In genomic region chr4:96559781-96560180, GRCm38 (mm10) we compare ENCODE assay signal across 29 mouse cellular contexts. TPM values are rescaled to one million over a fixed set of nuclear protein-coding genes. Genes with fewer than 3 reads are reported as not detected.
A peak's percentile ranks its signal among the peaks of the same experiment; 100 is the strongest.
DNase-seq lines count a peak whose midpoint lies in the region; ATAC-seq and TF ChIP-seq lines count a peak whose summit lies in the region.
"Had no signal": no experiment of that assay in that cellular context is flagged by ENCODE, and none has a peak within 500 bp of the region (broad histone marks: within the 10 kb centered on the region; RNA-seq: fewer than 3 reads in every experiment).

No protein-coding gene starts in this region.

- H3K9me3 ChIP-seq in forebrain, embryonic 16.5 days (ENCODE audit: control insufficient read depth, low read length), result no peaks in the 10 kb centered on the region
- H3K9me3 ChIP-seq in forebrain, embryonic 15.5 days, result no peaks in the 10 kb centered on the region
- no peaks in the 10 kb centered on the region for H3K9me3 ChIP-seq in midbrain, embryonic 11.5 days (ENCODE audit: control insufficient read depth, low read length)
- no peaks in the 10 kb centered on the region for H3K9me3 ChIP-seq in midbrain, postnatal 0 days (ENCODE audit: low read length)
- H3K9me3 ChIP-seq: embryonic facial prominence, embryonic 13.5 days; embryonic facial prominence, embryonic 15.5 days; forebrain, embryonic 10.5 days had no signal

- H3K4me3 ChIP-seq in forebrain, embryonic 16.5 days (replicated peaks; ENCODE audit: low read length), result no peak overlapping the region
- no peak overlapping the region for H3K4me3 ChIP-seq in forebrain, embryonic 15.5 days
- H3K4me3 ChIP-seq in midbrain, embryonic 11.5 days (ENCODE audit: low read depth, low read length), result no peak overlapping the region
- no peak overlapping the region for H3K4me3 ChIP-seq in midbrain, postnatal 0 days (ENCODE audit: low read depth, low read length)
- H3K4me3 ChIP-seq in lung, adult 2 months (replicated peaks; ENCODE audit: extremely low read depth, low read depth, low read length), result no peak overlapping the region
- H3K4me3 ChIP-seq: embryonic facial prominence, embryonic 13.5 days; embryonic facial prominence, embryonic 15.5 days; erythroblast, embryonic 14.5 days; forebrain, embryonic 10.5 days had no signal

- no peak overlapping the region for H3K9ac ChIP-seq in forebrain, embryonic 16.5 days (replicated peaks; ENCODE audit: low read depth, low read length)
- H3K9ac ChIP-seq in forebrain, embryonic 15.5 days (replicated peaks), result no peak overlapping the region
- H3K9ac ChIP-seq in midbrain, embryonic 11.5 days (ENCODE audit: low read length), result no peak overlapping the region
- H3K9ac ChIP-seq in midbrain, postnatal 0 days (replicated peaks; ENCODE audit: low read length, poor library complexity, severe bottlenecking), result no peak overlapping the region
- H3K9ac ChIP-seq: embryonic facial prominence, embryonic 13.5 days; embryonic facial prominence, embryonic 15.5 days had no signal

- H3K27me3 ChIP-seq in forebrain, embryonic 16.5 days (replicated peaks; ENCODE audit: control insufficient read depth, insufficient read depth, low read length), result no peaks in the 10 kb centered on the region
- no peaks in the 10 kb centered on the region for H3K27me3 ChIP-seq in forebrain, embryonic 15.5 days
- no peaks in the 10 kb centered on the region for H3K27me3 ChIP-seq in midbrain, embryonic 11.5 days (ENCODE audit: control insufficient read depth, insufficient read depth, low read length)
- H3K27me3 ChIP-seq in midbrain, postnatal 0 days (ENCODE audit: insufficient read depth, low read length), result no peaks in the 10 kb centered on the region
- H3K27me3 ChIP-seq: embryonic facial prominence, embryonic 13.5 days; embryonic facial prominence, embryonic 15.5 days had no signal

- peak; percentile 19 for DNase-seq in midbrain, embryonic 11.5 days (ENCODE audit: low spot score, missing footprints)
- no peak for DNase-seq in midbrain, postnatal 0 days (ENCODE audit: low spot score)
- DNase-seq in Muller cell, postnatal 12 days (ENCODE audit: inconsistent ontology term), result peak; percentile 63
- DNase-seq in brain, adult 2 months (ENCODE audit: low read depth, low spot score), result peak; percentile 5
- no peak for DNase-seq in lung, adult 2 months
- DNase-seq: adrenal gland, adult 8-10 months; adrenal gland, postnatal 14 days; adrenal gland, postnatal 36 days; cerebellum, adult 11 months; cerebellum, adult 18-20 months; cerebellum, adult 8-10 months; cerebellum, adult 9-11 months; cerebellum, postnatal 14 days; cerebellum, postnatal 36 days; embryo, embryonic 11 days had no signal

- ATAC-seq in forebrain, embryonic 16.5 days, result peak; percentile 59; the same call in 1 of the 2 replicates
- ATAC-seq in forebrain, embryonic 15.5 days (replicated peaks), result no peak
- no peak for ATAC-seq in midbrain, embryonic 11.5 days (ENCODE audit: low FRiP score)
- ATAC-seq in midbrain, postnatal 0 days (ENCODE audit: low FRiP score), result no peak
- ATAC-seq: activated CD4-positive, CD25-positive, alpha-beta regulatory T cell, adult 4 months; Patski had no signal

- no peak for TF ChIP-seq POLR2A in lung, adult 2 months (IDR thresholded peaks at IDR 0.05; ENCODE audit: borderline replicate concordance, extremely low read depth, low read depth, low read length)

- H3K27ac ChIP-seq in forebrain, embryonic 16.5 days (ENCODE audit: low read length), result no peak overlapping the region
- no peak overlapping the region for H3K27ac ChIP-seq in forebrain, embryonic 15.5 days (replicated peaks)
- H3K27ac ChIP-seq in midbrain, embryonic 11.5 days (ENCODE audit: low read depth, low read length), result no peak overlapping the region
- H3K27ac ChIP-seq in midbrain, postnatal 0 days (ENCODE audit: low read depth, low read length), result no peak overlapping the region
- H3K27ac ChIP-seq: embryonic facial prominence, embryonic 13.5 days; embryonic facial prominence, embryonic 15.5 days; forebrain, embryonic 10.5 days had no signal

- no peak for TF ChIP-seq CTCF in midbrain, postnatal 0 days (IDR thresholded peaks at IDR 0.05)
- TF ChIP-seq CTCF in lung, adult 2 months (IDR thresholded peaks at IDR 0.05; ENCODE audit: insufficient read depth, low read length), result no peak

- WGBS in forebrain, embryonic 16.5 days, result 72% methylated on average over 1 of the region's 1 CpGs
- 79% methylated on average over 1 of the region's 1 CpGs for WGBS in forebrain, embryonic 15.5 days
- 89% methylated on average over 1 of the region's 1 CpGs for WGBS in midbrain, embryonic 11.5 days
- WGBS in midbrain, postnatal 0 days, result 72% methylated on average over 1 of the region's 1 CpGs
- 81% methylated on average over 1 of the region's 1 CpGs for WGBS in lung, adult 2 months

- H3K4me2 ChIP-seq in forebrain, embryonic 16.5 days (ENCODE audit: low read length), result no peak overlapping the region
- no peak overlapping the region for H3K4me2 ChIP-seq in forebrain, embryonic 15.5 days (replicated peaks)
- no peak overlapping the region for H3K4me2 ChIP-seq in midbrain, embryonic 11.5 days
- no peak overlapping the region for H3K4me2 ChIP-seq in midbrain, postnatal 0 days (ENCODE audit: low read depth, low read length, poor library complexity, severe bottlenecking)
- H3K4me2 ChIP-seq: embryonic facial prominence, embryonic 13.5 days; embryonic facial prominence, embryonic 15.5 days had no signal

- no peaks in the 10 kb centered on the region for H3K4me1 ChIP-seq in forebrain, embryonic 16.5 days (replicated peaks; ENCODE audit: control insufficient read depth, insufficient read depth, low read length)
- H3K4me1 ChIP-seq in forebrain, embryonic 15.5 days, result no peaks in the 10 kb centered on the region
- H3K4me1 ChIP-seq in midbrain, embryonic 11.5 days (ENCODE audit: control insufficient read depth, insufficient read depth, low read length), result no peaks in the 10 kb centered on the region
- no peaks in the 10 kb centered on the region for H3K4me1 ChIP-seq in midbrain, postnatal 0 days (ENCODE audit: insufficient read depth, low read length)
- H3K4me1 ChIP-seq in lung, adult 2 months (ENCODE audit: control insufficient read depth, insufficient read depth, low read length), result no peaks in the 10 kb centered on the region
- H3K4me1 ChIP-seq: embryonic facial prominence, embryonic 13.5 days; embryonic facial prominence, embryonic 15.5 days; forebrain, embryonic 10.5 days had no signal

- no peaks in the 10 kb centered on the region for H3K36me3 ChIP-seq in forebrain, embryonic 16.5 days (ENCODE audit: control insufficient read depth, insufficient read depth)
- no peaks in the 10 kb centered on the region for H3K36me3 ChIP-seq in forebrain, embryonic 15.5 days
- H3K36me3 ChIP-seq in midbrain, embryonic 11.5 days (ENCODE audit: control insufficient read depth, insufficient read depth, low read length), result no peaks in the 10 kb centered on the region
- H3K36me3 ChIP-seq in midbrain, postnatal 0 days (ENCODE audit: insufficient read depth, low read length), result no peaks in the 10 kb centered on the region
- H3K36me3 ChIP-seq: embryonic facial prominence, embryonic 13.5 days; embryonic facial prominence, embryonic 15.5 days; forebrain, embryonic 10.5 days had no signal

RNA-seq across cellular contexts. Expression of gene Cyp2j6, which starts 6.3 kb away (rescaled TPM):
- 4.6 and 4.8 TPM in 2 replicates for polyA plus RNA-seq in forebrain, embryonic 16.5 days (2015; fragmentation: Nextera tagmentation; extraction: Ambion mirVana)
- 3.6 and 3.8 TPM in 2 replicates for polyA plus RNA-seq in forebrain, embryonic 15.5 days (2015; fragmentation: Nextera tagmentation; extraction: Ambion mirVana)
- polyA plus RNA-seq in midbrain, embryonic 11.5 days (2014; fragmentation: Nextera tagmentation; extraction: Ambion mirVana), result 2.9 TPM in 2 replicates
- 9.5 and 9.6 TPM in 2 replicates for total RNA-seq in midbrain, postnatal 0 days (2014; rRNA removed)
- polyA plus RNA-seq in midbrain, postnatal 0 days (2015; fragmentation: Nextera tagmentation; extraction: Ambion mirVana), result 8.6 and 10.2 TPM in 2 replicates
- polyA plus RNA-seq in lung, adult 2 months (2012; rRNA removed), result 3.0 and 3.8 TPM in 2 replicates
- total RNA-seq: MEL had no signal
- polyA plus RNA-seq: activated CD4-positive, CD25-positive, alpha-beta regulatory T cell, adult 4 months; erythroblast, embryonic 14.5 days had no signal

RNA-seq across cellular contexts. Expression of gene Cyp2j9, which starts 31.6 kb away (rescaled TPM):
- polyA plus RNA-seq in forebrain, embryonic 16.5 days (2015; fragmentation: Nextera tagmentation; extraction: Ambion mirVana), result 3.4 and 4.1 TPM in 2 replicates
- 3.1 and 3.6 TPM in 2 replicates for polyA plus RNA-seq in forebrain, embryonic 15.5 days (2015; fragmentation: Nextera tagmentation; extraction: Ambion mirVana)
- polyA plus RNA-seq in midbrain, embryonic 11.5 days (2014; fragmentation: Nextera tagmentation; extraction: Ambion mirVana), result 0.94 and 0.98 TPM in 2 replicates
- 14.4 and 21.4 TPM in 2 replicates for total RNA-seq in midbrain, postnatal 0 days (2014; rRNA removed)
- polyA plus RNA-seq in midbrain, postnatal 0 days (2015; fragmentation: Nextera tagmentation; extraction: Ambion mirVana), result 12.8 and 18.1 TPM in 2 replicates
- polyA plus RNA-seq in lung, adult 2 months (2012; rRNA removed), result 5.0 and 7.2 TPM in 2 replicates
- total RNA-seq: MEL had no signal
- polyA plus RNA-seq: C2C12; erythroblast, embryonic 14.5 days had no signal

RNA-seq across cellular contexts. Expression of gene Cyp2j8, which starts 52.6 kb away (rescaled TPM):
- 0.16 TPM in 1 of 2 replicates, not detected in the other for polyA plus RNA-seq in forebrain, embryonic 16.5 days (2015; fragmentation: Nextera tagmentation; extraction: Ambion mirVana)
- not detected in 2 replicates for polyA plus RNA-seq in forebrain, embryonic 15.5 days (2015; fragmentation: Nextera tagmentation; extraction: Ambion mirVana)
- not detected in 2 replicates for polyA plus RNA-seq in midbrain, embryonic 11.5 days (2014; fragmentation: Nextera tagmentation; extraction: Ambion mirVana)
- total RNA-seq in midbrain, postnatal 0 days (2014; rRNA removed), result 0.14 TPM in 1 of 2 replicates, not detected in the other
- polyA plus RNA-seq in midbrain, postnatal 0 days (2015; fragmentation: Nextera tagmentation; extraction: Ambion mirVana), result 0.14 TPM in 1 of 2 replicates, not detected in the other
- polyA plus RNA-seq in lung, adult 2 months (2012; rRNA removed), result not detected in 2 replicates
- total RNA-seq: adrenal gland, adult 18-20 months; adrenal gland, postnatal 14 days; adrenal gland, postnatal 36 days; common myeloid progenitor, adult 5-6 weeks; ES-E14; MEL had no signal
- polyA plus RNA-seq: activated CD4-positive, CD25-positive, alpha-beta regulatory T cell, adult 4 months; C2C12; embryonic facial prominence, embryonic 11.5 days; embryonic facial prominence, embryonic 13.5 days; embryonic facial prominence, embryonic 15.5 days; erythroblast, embryonic 14.5 days; forebrain, embryonic 10.5 days; Patski had no signal

Comparison
In these comparisons a context has a peak if more than half of its experiments do, and no peak if none do; other contexts are left out.
1. DNase-seq: peak in midbrain, embryonic 11.5 days (single experiment), Muller cell, postnatal 12 days (single experiment) and brain, adult 2 months (single experiment); none in midbrain, postnatal 0 days (single experiment) and lung, adult 2 months (single experiment).